Mouse (Mus musculus) brain, embryonic 14.5 days (tissue): ENCODE data around the gene 9330161L09Rik.

Source experiments
- CTCF ChIP-seq: fragments of 200-500 bp; IDR thresholded peaks from 2 replicates; pipeline ENCODE4 v1.5.1; 2012; ENCODE audit warnings: inconsistent platforms, mild to moderate bottlenecking, moderate library complexity, borderline replicate concordance; ENCODE audit not compliant: insufficient read depth, insufficient read length; ENCODE audit errors: extremely low read depth
- POLR2A ChIP-seq: fragments of 200-500 bp; IDR thresholded peaks from 2 replicates; pipeline ENCODE4 v1.6.1; 2012; ENCODE audit warnings: mild to moderate bottlenecking, inconsistent platforms, borderline replicate concordance; ENCODE audit not compliant: poor library complexity, insufficient read depth, insufficient read length, severe bottlenecking; ENCODE audit errors: extremely low read depth

DNA sequence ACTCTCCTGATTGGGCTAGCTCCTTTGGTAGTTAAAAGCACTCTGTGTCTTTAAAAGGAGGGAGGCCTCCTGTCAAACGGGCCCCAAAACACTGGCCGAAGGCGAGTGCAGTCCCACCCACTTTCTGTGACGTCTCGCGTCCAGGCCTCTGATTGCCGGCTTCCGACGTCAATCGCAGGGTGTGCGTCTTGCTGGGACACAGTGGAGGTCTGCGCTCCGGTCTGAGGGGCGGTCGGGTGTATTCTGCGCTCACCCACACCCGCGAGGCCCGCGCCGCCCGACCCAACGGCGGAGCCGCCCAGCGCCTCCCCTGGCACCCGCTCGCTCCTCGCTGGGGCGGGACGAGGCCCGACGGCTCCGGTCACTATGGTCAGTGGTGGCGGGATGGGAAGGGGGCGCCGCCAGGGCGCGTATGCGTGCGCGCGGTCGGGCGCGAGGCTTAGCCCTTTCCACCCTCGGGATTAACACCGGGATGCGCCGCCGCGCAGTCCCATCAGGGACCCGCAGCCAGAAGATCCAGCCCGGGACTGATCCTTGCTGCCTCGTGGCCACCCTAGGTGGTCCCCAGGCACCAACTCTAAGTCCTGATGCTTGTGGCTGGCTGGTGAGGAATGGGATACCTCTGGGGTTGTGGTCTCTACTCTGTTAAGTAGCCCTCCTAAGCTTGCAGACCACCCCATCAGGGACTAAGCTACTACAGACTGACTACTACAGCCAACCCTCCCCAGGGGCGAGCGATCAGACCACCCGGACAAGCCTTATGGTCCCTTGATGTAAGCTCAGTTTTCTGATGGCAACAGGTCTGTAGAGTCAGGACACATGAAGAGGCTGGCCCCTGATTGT is 18.9 kb downstream of the 9330161L09Rik start, which contains the start of gene Otub2:
- TF ChIP-seq CTCF (no peak), POLR2A (peak; percentile 63)
